Mouse (Mus musculus) intestine, embryonic 16.5 days (tissue): Measurements from ENCODE around the gene Ankrd61. TPM values are rescaled to one million over a fixed set of nuclear protein-coding genes. Genes with fewer than 3 reads are reported as not detected.

Source experiments
- ATAC-seq: fragments of 200-750 bp; cut with Nextera tagmentation; 2 replicates; pipeline ENCODE4 v1.8.0; 2017; ENCODE audit warnings: moderate TSS enrichment, moderate library complexity
- H3K27ac ChIP-seq: fragments of 300-500 bp; sonication (generic); 2 replicates; pipeline ENCODE4 v1.5.1; 2014; ENCODE audit warnings: mild to moderate bottlenecking, low read length
- H3K27me3 ChIP-seq: fragments of 300-500 bp; sonication (generic); replicated peaks from 2 replicates; pipeline ENCODE4 v1.6.1; 2014; ENCODE audit warnings: low read length, control low read depth, mixed read lengths; ENCODE audit not compliant: control insufficient read depth, insufficient read depth
- H3K36me3 ChIP-seq: fragments of 300-500 bp; sonication (generic); 2 replicates; pipeline ENCODE4 v1.6.1; 2014; ENCODE audit warnings: low read length, control low read depth; ENCODE audit not compliant: control insufficient read depth, insufficient read depth
- H3K4me1 ChIP-seq: fragments of 300-500 bp; sonication (generic); 2 replicates; pipeline ENCODE4 v1.6.1; 2014; ENCODE audit warnings: low read length, control low read depth, mixed read lengths; ENCODE audit not compliant: control insufficient read depth, insufficient read depth
- H3K4me2 ChIP-seq: fragments of 300-500 bp; sonication (generic); 2 replicates; pipeline ENCODE4 v1.6.1; 2014; ENCODE audit warnings: low read depth, low read length, control low read depth
- H3K4me3 ChIP-seq: fragments of 300-500 bp; sonication (generic); 2 replicates; pipeline ENCODE4 v1.5.1; 2014; ENCODE audit warnings: mild to moderate bottlenecking, low read length
- H3K9ac ChIP-seq: fragments of 300-500 bp; sonication (generic); 2 replicates; pipeline ENCODE4 v1.6.1; 2014; ENCODE audit warnings: low read depth, low read length
- H3K9me3 ChIP-seq: fragments of 300-500 bp; sonication (generic); 2 replicates; pipeline ENCODE4 v1.6.1; 2016; ENCODE audit warnings: low read length, control low read depth; ENCODE audit not compliant: control insufficient read depth
- WGBS: fragments of 180-500 bp; shearing (Covaris S2); extraction: QIAGEN DNeasy Blood & Tissue Kit; methylation state at CpG from one replicate; pipeline ENCODE4 v1.1.7; 2014; 5-methylcytosine and 5-hydroxymethylcytosine counted together
- polyA plus RNA-seq: library from polyadenylated mRNA; unstranded; fragments of >200 nt; fragmentation: Nextera tagmentation; extraction: Ambion mirVana; gene quantifications from 2 replicates; pipeline ENCODE4 v1.2.1, GENCODE M21; 2015

Gene Ankrd61
- polyA plus RNA-seq: 0.12 and 0.15 TPM in 2 replicates

DNA sequence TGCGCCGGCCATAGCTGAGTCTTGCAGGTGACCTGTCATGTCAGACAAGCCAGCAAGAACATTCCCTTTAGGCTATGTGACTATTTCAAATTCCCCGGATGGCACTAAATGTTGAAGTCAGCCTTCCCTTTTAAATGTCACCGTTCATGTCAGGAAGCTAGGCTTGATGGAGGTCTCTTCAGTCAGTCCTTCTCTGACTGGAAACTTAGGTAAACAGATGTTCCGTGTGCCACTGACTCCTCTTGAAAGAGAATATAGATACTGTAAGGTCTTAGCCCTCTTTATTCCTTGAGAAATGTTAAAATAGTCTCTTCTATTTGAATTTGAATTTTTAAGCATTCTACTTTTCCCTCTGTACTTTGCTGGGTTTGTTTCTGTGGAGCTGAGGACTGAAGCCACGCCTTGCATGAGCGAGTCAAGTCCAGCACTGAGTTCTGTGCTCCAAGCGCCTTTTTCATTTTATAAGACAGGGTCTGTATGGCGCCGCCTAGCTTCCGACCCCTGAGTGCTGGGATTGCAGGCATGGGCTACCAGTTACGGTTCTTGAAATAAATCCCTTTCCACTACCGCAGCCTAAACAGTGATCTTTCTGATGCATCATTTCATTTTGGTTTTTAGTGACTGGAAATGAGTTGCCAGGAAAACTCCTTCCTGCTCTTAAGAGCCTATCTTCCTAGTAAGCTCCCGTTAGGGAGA lies at the start of gene Ankrd61:
Ankrd61 (minus strand) TSS at position 51 of the 696 bp plus-strand sequence.
- Histone ChIP-seq H3K4me2 (no peak within 1 kb of the TSS), H3K4me3 (no peak within 1 kb of the TSS), H3K9me3 (no peaks in the 10 kb centered on the region), H3K4me1 (0 out of 2 replicates have a peak, but pooled peaks cover 3% of the 10 kb centered on the region), H3K27me3 (no peaks in the 10 kb centered on the region), H3K9ac (no peak within 1 kb of the TSS), H3K27ac (no peak within 1 kb of the TSS), H3K36me3 (peaks cover 9% of the 10 kb centered on the region)
- 83% methylated on average over 14 of the region's 14 CpGs for WGBS
- no peak for ATAC-seq

DNA sequence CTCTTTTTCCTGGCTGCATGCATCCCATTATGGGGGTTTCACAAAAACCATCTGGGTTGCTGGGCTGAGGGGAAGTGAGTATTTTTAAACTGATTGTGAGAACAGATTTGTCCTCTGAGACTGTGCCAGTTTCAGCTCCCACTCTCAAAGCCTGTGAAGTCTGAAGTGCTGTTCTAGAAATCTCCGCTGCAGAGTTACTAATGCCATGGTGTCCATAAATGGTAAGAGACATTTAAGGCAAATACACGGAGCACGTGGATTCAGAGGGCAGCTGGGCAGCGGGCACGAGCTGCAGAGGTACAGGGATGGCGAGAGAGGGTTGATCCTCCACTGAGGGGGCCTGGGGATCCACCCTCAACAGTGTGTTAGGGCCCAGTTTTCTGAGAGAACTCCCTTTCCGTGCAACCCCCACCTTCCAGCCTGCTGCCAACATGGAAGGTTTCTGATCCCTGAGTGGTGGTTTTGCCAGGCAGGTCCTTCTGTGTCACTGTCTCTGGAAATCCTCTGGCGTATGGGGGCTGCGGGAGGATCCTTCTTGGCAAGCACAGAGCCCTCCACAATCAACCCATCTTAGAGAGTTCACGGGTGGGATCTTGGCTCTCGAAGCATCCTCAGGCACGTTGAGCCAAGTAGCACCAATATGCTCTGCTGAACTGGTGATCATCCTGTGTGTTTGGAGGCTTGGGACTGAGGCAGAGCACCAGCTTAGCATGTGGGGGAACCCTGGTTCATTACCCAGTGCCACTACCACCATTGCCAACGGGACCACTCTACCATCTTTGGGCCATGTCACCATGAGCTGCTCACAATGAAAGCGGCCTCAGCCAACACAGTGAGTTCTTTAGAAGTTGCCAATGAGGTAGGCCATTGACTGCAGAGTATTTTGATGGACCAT lies 46.0 kb upstream of the Ankrd61 start:
- Histone ChIP-seq H3K27me3 (no peaks in the 10 kb centered on the region), H3K4me2 (no peak overlapping the region), H3K36me3 (no peaks in the 10 kb centered on the region), H3K4me3 (no peak overlapping the region), H3K4me1 (no peaks in the 10 kb centered on the region), H3K9me3 (no peaks in the 10 kb centered on the region), H3K27ac (no peak overlapping the region), H3K9ac (no peak overlapping the region)
- ATAC-seq: no peak
- WGBS: 84% methylated on average over 14 of the region's 14 CpGs

DNA sequence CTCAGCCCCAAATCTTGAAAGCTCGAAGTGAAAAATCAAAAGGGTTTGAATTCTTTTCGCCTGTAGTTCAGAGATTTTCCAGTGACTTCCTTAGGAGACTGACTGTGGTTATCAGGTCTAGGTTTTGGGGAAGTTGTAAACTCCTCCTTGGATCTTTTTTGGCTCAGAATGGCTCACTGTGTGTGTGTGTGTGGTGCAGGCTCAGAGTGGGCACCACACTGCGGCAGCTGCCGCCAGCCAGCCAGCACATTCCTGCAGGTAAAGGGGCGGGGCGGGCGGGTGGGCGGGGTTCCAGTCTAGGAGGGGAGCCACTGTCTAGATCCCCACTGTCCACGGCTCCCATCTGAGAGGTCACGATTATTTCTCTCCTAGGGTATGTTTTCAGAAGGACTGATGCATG lies 44.1 kb upstream of the Ankrd61 start:
- no peaks in the 10 kb centered on the region for H3K4me1 ChIP-seq
- no peaks in the 10 kb centered on the region for H3K9me3 ChIP-seq
- 16% methylated on average over 10 of the region's 10 CpGs for WGBS
- 0 out of 2 replicates have a peak overlapping the region, but pooled peaks have one; percentile 14 for H3K4me2 ChIP-seq
- H3K27me3 ChIP-seq: no peaks in the 10 kb centered on the region
- H3K4me3 ChIP-seq: no peak overlapping the region
- H3K36me3 ChIP-seq: no peaks in the 10 kb centered on the region
- no peak overlapping the region for H3K9ac ChIP-seq
- no peak overlapping the region for H3K27ac ChIP-seq
- peak; percentile 46; the same call in 1 of the 2 replicates for ATAC-seq

DNA sequence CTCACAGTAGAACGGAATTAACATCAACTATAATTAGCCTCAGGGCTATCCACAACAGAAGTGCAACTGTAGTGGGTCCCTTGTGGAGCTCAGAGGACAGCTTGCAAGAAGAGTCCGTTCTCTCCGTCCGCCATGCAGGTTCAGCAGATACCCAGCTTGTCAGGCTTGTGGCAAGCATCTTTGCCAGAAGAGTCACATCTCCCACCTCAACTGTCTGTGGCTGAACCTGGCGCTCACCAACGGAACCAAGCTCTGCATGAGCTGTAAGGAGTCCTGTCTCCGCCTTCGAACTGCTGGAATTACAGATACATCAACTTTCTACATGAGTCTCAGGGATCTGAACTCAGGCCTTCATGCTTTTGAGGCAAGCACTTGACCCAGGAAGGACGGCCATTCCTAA lies 38.7 kb upstream of the Ankrd61 start:
- H3K9ac ChIP-seq: no peak overlapping the region
- H3K27me3 ChIP-seq: no peaks in the 10 kb centered on the region
- H3K4me2 ChIP-seq: no peak overlapping the region
- no peak overlapping the region for H3K27ac ChIP-seq
- H3K36me3 ChIP-seq: 0 out of 2 replicates have a peak, but pooled peaks cover under 1% of the 10 kb centered on the region
- H3K9me3 ChIP-seq: no peaks in the 10 kb centered on the region
- no peak for ATAC-seq
- H3K4me1 ChIP-seq: peaks cover 7% of the 10 kb centered on the region; the same call in 1 of the 2 replicates
- H3K4me3 ChIP-seq: no peak overlapping the region
- 86% methylated on average over 9 of the region's 9 CpGs for WGBS

DNA sequence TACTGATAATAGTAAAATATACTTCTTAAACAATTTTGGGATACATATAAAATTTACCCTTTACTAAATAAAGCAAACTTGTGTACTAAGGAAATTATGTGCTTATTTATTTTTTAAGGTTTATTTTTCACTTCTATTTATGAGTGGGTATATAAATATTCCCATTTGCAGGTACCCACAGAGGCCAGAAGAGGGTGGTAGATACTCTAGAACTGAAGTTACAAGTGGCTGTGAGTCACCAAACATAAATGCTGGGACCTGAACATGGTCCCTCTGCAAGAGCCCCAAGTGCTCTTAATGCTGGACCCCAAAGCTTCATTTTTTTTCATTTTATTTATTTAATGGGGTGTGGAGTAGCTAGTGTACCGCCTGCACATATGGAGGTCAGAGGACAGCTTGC lies 36.4 kb upstream of the Ankrd61 start:
- Histone ChIP-seq H3K36me3 (peaks cover 13% of the 10 kb centered on the region), H3K27ac (no peak overlapping the region), H3K9ac (no peak overlapping the region), H3K9me3 (no peaks in the 10 kb centered on the region), H3K4me3 (no peak overlapping the region), H3K27me3 (no peaks in the 10 kb centered on the region), H3K4me2 (no peak overlapping the region), H3K4me1 (peaks cover 7% of the 10 kb centered on the region; the same call in 1 of the 2 replicates)
- no peak for ATAC-seq
- WGBS: 77% methylated on average over 1 of the region's 1 CpGs

DNA sequence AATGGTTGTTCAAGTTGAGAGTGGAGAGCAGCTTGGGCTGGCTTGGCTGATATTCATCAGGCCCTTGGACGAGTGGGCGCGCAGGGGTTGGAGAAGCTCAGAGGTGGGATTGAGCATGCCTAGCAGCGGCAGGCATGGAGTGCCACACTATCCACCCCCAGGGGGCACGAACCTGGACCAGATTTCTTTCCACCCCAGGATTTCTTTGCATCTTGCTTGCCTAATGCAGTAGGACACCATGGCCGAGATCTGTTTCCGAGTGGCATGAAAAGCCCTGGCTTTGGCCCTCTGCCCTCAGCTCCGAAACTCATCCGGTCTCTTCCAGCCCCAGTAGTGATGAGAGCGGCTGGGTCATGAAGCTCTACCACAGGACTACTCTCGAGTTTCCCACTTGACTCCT lies 35.9 kb upstream of the Ankrd61 start:
- Histone ChIP-seq H3K36me3 (peaks cover 13% of the 10 kb centered on the region), H3K9ac (no peak overlapping the region), H3K27me3 (no peaks in the 10 kb centered on the region), H3K4me1 (peaks cover 7% of the 10 kb centered on the region; the same call in 1 of the 2 replicates), H3K27ac (no peak overlapping the region), H3K9me3 (no peaks in the 10 kb centered on the region), H3K4me2 (no peak overlapping the region), H3K4me3 (no peak overlapping the region)
- WGBS: 88% methylated on average over 11 of the region's 11 CpGs
- ATAC-seq: no peak

DNA sequence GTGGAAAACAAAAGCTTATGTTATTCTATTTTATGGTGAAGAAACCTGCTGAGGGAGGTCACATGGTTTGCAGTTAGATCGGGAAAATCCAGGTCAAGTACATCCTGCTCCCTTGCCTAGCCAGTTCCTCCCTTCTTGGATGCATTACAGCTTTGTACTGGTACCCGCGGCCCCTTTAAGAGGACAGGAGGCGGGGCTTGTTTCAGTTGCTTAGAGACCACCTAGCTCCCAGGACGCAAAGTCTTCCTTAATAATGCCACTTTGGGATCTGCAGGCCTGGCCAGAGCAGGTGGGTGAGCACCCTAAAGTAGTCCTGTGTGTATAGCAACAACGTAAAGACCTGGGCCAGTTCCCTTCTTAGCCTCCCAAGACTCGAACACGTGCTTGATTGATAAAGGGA lies 35.3 kb upstream of the Ankrd61 start, which contains the start of gene Rsph10b:
Rsph10b (plus strand) TSS at position 205 of the 400 bp plus-strand sequence.
- 19% methylated on average over 8 of the region's 8 CpGs for WGBS
- peaks cover 13% of the 10 kb centered on the region for H3K36me3 ChIP-seq
- H3K9ac ChIP-seq: no peak within 1 kb of the TSS
- H3K4me1 ChIP-seq: peaks cover 7% of the 10 kb centered on the region; the same call in 1 of the 2 replicates
- no peak within 1 kb of the TSS for H3K4me2 ChIP-seq
- H3K27me3 ChIP-seq: no peaks in the 10 kb centered on the region
- peak; percentile 27 for ATAC-seq
- H3K9me3 ChIP-seq: no peaks in the 10 kb centered on the region
- H3K27ac ChIP-seq: peak within 1 kb of the TSS; percentile 29
- H3K4me3 ChIP-seq: no peak within 1 kb of the TSS

DNA sequence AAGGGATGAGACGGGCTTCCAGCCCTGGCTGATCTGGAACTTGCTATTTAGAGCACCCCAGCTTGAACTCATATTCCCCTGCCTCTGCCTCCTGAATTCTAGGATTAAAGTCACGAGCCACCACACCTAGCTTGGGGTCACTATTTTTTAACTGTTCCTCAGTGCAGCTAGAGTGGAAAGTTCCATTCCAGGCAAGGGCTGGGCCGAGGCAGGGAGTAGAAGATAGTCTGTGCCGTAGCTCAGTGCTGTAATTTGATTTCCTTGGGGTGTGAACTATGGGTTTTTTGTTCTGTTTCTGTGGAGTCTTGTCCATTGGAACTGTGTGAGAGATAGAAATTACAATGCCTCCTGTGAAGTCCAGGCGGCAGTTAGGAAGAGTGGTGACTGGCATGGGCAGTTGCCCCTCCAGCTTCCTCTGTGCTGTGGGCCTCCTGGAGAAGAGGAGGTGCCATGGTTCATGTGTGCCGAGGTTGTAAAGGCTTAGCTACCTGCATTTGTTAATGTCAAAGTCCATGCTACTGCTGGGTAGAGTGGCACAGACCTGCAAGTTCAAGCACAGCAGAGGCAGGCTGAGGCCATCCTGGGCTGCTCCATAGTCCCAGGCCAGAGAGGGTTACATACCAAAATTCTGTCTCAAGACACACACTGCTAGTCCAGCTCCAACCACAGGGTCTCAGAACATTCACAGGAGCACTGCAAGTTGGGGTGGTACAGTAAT lies 34.5 kb upstream of the Ankrd61 start:
- Histone ChIP-seq H3K27ac (peak overlapping the region; percentile 29), H3K36me3 (peaks cover 13% of the 10 kb centered on the region), H3K9ac (no peak overlapping the region), H3K4me1 (peaks cover 7% of the 10 kb centered on the region; the same call in 1 of the 2 replicates), H3K27me3 (no peaks in the 10 kb centered on the region), H3K4me3 (no peak overlapping the region), H3K9me3 (no peaks in the 10 kb centered on the region), H3K4me2 (no peak overlapping the region)
- whole genome bisulfite sequencing: 65% methylated on average over 6 of the region's 6 CpGs
- ATAC-seq: peak; percentile 92

DNA sequence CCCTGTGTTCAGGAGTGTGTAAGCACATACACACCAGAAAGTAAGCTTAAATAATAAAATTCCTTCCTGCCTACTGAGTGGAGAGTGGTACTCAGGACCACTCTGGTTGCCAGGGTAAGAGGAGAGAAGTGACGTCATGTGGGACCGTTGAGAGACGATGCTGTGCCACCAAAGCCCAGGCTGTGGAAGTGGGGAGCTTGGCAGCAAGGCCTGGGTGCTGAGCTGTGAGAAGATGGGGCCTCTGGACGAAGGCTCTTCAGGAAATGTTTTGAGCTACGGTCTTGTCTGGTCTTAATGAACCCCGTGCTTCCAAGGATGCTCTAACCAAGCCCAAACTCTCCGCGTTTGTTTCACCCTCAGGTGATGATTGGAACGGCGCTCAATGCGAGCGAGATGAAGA lies 33.2 kb upstream of the Ankrd61 start:
- H3K4me1 ChIP-seq: peaks cover 7% of the 10 kb centered on the region; the same call in 1 of the 2 replicates
- H3K4me2 ChIP-seq: no peak overlapping the region
- ATAC-seq: no peak
- H3K36me3 ChIP-seq: peaks cover 13% of the 10 kb centered on the region
- H3K27ac ChIP-seq: no peak overlapping the region
- H3K27me3 ChIP-seq: no peaks in the 10 kb centered on the region
- no peaks in the 10 kb centered on the region for H3K9me3 ChIP-seq
- no peak overlapping the region for H3K9ac ChIP-seq
- H3K4me3 ChIP-seq: no peak overlapping the region
- WGBS: 93% methylated on average over 12 of the region's 12 CpGs
